Mouse (Mus musculus) leukemia stem cell, adult 10-12 weeks (primary cell): ENCODE measurements around the gene Pkp2. TPM values are rescaled to one million over a fixed set of nuclear protein-coding genes. Genes with fewer than 3 reads are reported as not detected.

Source experiments
- polyA plus RNA-seq: library from polyadenylated mRNA; stranded (reverse); fragments of >175 nt; gene quantifications from 2 replicates; pipeline ENCODE4 v1.2.3, GENCODE M21; 2012; ENCODE audit warnings: low replicate concordance

Gene Pkp2
- polyA plus RNA-seq: 7.0 and 9.3 TPM in 2 replicates

GRCm38 (mm10) chr16:16213079-16213760, at the start of gene Pkp2:
Gene Pkp2 (plus strand): TSS chr16:16213318.

GRCm38 (mm10) chr16:16302369-16303137, 89.4 kb downstream of the Pkp2 start, which contains the start of gene Yars2:
Gene Yars2 (plus strand): TSS chr16:16302965.

Other genes starting within 250 kb of the Pkp2 start
- 73.3 and 89.3 TPM in 2 replicates for gene Yars2, start 89.6 kb downstream of the Pkp2 start, polyA plus RNA-seq
- gene Dnm1l, start 145.6 kb downstream of the Pkp2 start, polyA plus RNA-seq: 1.3 and 9.9 TPM in 2 replicates